Mouse (Mus musculus): ENCODE results near the gene Shld1.

The Shld1 gene

DNA sequence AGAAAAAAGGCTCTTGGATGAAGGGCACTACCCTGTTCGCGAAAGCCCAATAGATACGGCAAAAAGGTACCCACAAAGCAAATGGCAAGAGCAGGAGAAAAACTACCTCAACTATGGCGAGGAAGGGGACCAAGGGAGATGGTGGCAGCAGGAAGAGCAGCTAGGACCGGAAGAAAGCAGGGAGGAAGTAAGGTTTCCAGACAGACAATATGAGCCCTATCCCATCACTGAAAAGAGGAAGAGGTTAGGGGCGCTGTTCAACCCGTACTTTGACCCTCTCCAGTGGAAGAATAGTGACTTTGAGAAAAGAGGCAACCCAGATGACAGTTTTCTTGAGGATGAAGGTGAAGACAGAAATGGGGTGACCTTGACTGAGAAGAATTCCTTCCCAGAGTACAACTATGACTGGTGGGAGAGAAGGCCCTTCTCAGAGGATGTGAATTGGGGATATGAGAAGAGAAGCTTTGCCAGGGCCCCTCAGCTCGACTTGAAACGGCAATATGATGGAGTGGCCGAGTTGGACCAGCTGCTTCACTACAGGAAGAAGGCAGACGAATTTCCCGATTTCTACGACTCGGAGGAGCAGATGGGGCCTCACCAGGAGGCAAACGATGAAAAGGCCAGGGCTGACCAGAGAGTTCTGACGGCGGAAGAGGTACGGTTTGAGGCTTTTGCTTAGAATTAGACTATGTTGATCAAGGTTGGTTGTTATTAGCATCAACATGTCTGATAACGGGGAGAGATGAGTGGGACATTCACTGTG is 106.9 kb downstream of the Shld1 start:
- no peak for DNase-seq (ENCODE audit: low read depth, low spot score)

DNA sequence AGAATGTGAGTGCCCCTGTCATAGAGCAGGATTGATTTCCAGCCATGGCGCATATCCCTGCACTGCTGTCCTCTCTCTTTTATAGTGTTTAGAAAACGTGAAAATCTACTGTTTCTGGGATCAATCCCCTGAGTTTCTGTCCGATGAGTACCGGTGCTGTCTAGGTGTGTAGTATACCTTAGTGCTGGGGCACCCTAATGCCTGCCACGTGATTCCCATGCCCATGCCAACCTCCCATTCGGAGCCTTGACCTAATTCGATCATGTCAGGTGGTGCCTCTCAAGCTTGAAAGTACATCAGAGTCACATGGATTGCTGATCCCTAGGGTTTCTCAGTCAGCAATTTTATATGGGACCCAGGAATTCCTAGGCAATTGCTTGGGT is 107.5 kb downstream of the Shld1 start:
- no peak for DNase-seq (ENCODE audit: low read depth, low spot score)
